Mouse (Mus musculus) heart, embryonic 13.5 days (tissue): ENCODE data around the gene Kif14. TPM values are rescaled to one million over a fixed set of nuclear protein-coding genes. Genes with fewer than 3 reads are reported as not detected.

Source experiments
- ATAC-seq: fragments of 200-750 bp; cut with Nextera tagmentation; 2 replicates; pipeline ENCODE4 v1.8.0; 2017; ENCODE audit warnings: moderate TSS enrichment; ENCODE audit not compliant: insufficient number of reproducible peaks, low FRiP score, low TSS enrichment; ENCODE audit errors: extremely low read depth
- H3K27ac ChIP-seq: fragments of 300-500 bp; sonication (generic); replicated peaks from 2 replicates; pipeline ENCODE4 v1.5.1; 2015; ENCODE audit warnings: moderate library complexity, mild to moderate bottlenecking, inconsistent platforms
- H3K27me3 ChIP-seq: fragments of 300-500 bp; sonication (generic); replicated peaks from 2 replicates; pipeline ENCODE4 v1.6.1; 2015; ENCODE audit warnings: mild to moderate bottlenecking, inconsistent platforms
- H3K36me3 ChIP-seq: fragments of 300-500 bp; sonication (generic); 2 replicates; pipeline ENCODE4 v1.6.1; 2015; ENCODE audit warnings: mild to moderate bottlenecking, inconsistent platforms
- H3K4me1 ChIP-seq: fragments of 300-500 bp; sonication (generic); 2 replicates; pipeline ENCODE4 v1.6.1; 2015; ENCODE audit warnings: inconsistent platforms
- H3K4me2 ChIP-seq: fragments of 300-500 bp; sonication (generic); 2 replicates; pipeline ENCODE4 v1.6.1; 2015; ENCODE audit warnings: inconsistent platforms, mild to moderate bottlenecking, moderate library complexity
- H3K4me3 ChIP-seq: fragments of 300-500 bp; sonication (generic); 2 replicates; pipeline ENCODE4 v1.5.1; 2015; ENCODE audit warnings: moderate library complexity, mild to moderate bottlenecking, inconsistent platforms
- H3K9ac ChIP-seq: fragments of 300-500 bp; sonication (generic); 2 replicates; pipeline ENCODE4 v1.6.1; 2015; ENCODE audit warnings: inconsistent platforms, mild to moderate bottlenecking, moderate library complexity
- H3K9me3 ChIP-seq: fragments of 300-500 bp; sonication (generic); 2 replicates; pipeline ENCODE4 v1.6.1; 2016; ENCODE audit warnings: inconsistent platforms
- WGBS: fragments of 180-500 bp; shearing (Covaris S2); methylation state at CpG from one replicate; pipeline ENCODE4 v1.1.7; 2015; ENCODE audit warnings: mixed read lengths; 5-methylcytosine and 5-hydroxymethylcytosine counted together
- polyA plus RNA-seq: library from polyadenylated mRNA; unstranded; fragments of >200 nt; fragmentation: Nextera tagmentation; extraction: Ambion mirVana; gene quantifications from 2 replicates; pipeline ENCODE4 v1.2.1, GENCODE M21; 2015

Kif14 gene
- polyA plus RNA-seq, 1 experiment from 2014 or later: 5.0 TPM

DNA sequence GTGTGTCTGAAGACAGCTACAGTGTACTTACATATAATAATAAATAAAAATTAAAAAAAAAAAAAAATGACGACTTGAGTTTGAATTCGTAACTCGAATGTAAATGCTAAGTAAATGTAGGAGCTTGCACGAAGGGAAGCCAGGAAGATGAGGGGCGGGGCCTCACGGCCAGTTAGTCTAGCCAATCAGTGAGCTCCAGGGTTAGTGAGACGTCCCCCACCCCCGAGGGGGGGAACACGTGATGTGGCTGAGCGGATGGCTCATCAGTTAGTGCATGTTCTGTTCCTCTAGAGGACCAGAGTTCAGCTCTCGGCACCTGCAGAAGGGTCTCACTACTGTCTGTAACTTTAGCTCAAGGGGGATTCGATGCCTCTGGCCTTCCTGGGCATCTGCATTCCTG is 91.3 kb downstream of the Kif14 start:
- no peaks in the 10 kb centered on the region for H3K9me3 ChIP-seq
- no peak overlapping the region for H3K4me3 ChIP-seq
- H3K4me1 ChIP-seq: peaks cover 27% of the 10 kb centered on the region
- no peak overlapping the region for H3K27ac ChIP-seq
- no peak overlapping the region for H3K4me2 ChIP-seq
- no peak for ATAC-seq
- 89% methylated on average over 12 of the region's 12 CpGs for WGBS
- H3K36me3 ChIP-seq: no peaks in the 10 kb centered on the region
- H3K9ac ChIP-seq: no peak overlapping the region
- H3K27me3 ChIP-seq: no peaks in the 10 kb centered on the region

- no peak overlapping the region for H3K4me2 ChIP-seq
- 70% methylated on average over 5 of the region's 5 CpGs for WGBS
- H3K9me3 ChIP-seq: no peaks in the 10 kb centered on the region
- peaks cover 38% of the 10 kb centered on the region for H3K4me1 ChIP-seq
- no peak overlapping the region for H3K27ac ChIP-seq
- H3K36me3 ChIP-seq: no peaks in the 10 kb centered on the region
- no peaks in the 10 kb centered on the region for H3K27me3 ChIP-seq
- ATAC-seq: no peak
- no peak overlapping the region for H3K9ac ChIP-seq
- H3K4me3 ChIP-seq: no peak overlapping the region
Measured at GRCm38 (mm10) chr1:136558762-136559161, 92.6 kb downstream of the Kif14 start.

DNA sequence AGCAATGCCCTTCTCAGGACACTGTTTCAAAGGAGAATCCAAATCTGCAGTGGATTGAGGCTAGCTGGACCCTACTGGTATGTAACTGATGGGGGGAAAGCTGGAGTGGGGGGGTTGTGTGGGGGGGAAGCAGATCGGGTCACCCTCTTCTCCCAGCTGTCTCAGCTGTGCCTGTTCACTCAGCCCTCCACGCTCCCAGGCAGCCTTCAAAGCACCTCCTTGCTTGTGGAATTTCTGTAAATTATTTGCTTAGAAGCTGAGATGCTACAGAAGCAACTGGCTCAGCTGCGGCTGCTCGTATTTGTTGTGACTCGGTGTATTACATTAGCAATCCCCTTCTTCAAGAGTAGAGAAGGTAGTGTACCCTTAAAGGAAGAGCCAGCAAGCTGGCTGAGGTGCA is 93.1 kb downstream of the Kif14 start:
- no peaks in the 10 kb centered on the region for H3K36me3 ChIP-seq

DNA sequence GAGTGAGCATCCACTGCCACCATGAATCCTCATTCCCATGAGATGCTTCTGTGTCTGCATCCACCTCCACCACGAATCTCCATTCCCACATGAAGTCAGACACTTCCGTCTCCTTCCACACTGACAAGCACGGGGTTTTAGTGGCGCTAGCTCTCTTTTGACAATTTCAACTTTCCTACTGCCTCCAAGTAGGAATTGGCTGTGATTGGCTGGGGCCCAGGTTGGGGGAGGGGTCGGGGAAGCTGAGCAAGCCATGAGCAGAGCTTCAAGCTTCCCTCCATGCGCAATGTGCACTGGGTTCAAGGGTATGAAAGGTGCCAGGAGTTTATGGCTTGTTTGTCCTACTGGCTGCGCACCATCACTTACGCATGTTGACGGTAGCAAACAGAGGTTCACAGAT is 93.6 kb downstream of the Kif14 start:
- no peak overlapping the region for H3K9ac ChIP-seq
- H3K27me3 ChIP-seq: no peaks in the 10 kb centered on the region
- 74% methylated on average over 9 of the region's 9 CpGs for WGBS
- no peaks in the 10 kb centered on the region for H3K9me3 ChIP-seq
- H3K4me3 ChIP-seq: no peak overlapping the region
- H3K36me3 ChIP-seq: no peaks in the 10 kb centered on the region
- ATAC-seq: no peak
- no peak overlapping the region for H3K4me2 ChIP-seq
- no peak overlapping the region for H3K27ac ChIP-seq
- H3K4me1 ChIP-seq: peaks cover 38% of the 10 kb centered on the region

More for the DNA sequence above, 93.1 kb downstream of the Kif14 start:
- ATAC-seq: no peak
- 54% methylated on average over 5 of the region's 5 CpGs for WGBS
- Histone ChIP-seq H3K4me3 (no peak overlapping the region), H3K27me3 (no peaks in the 10 kb centered on the region), H3K9me3 (no peaks in the 10 kb centered on the region), H3K9ac (no peak overlapping the region), H3K4me2 (no peak overlapping the region), H3K27ac (no peak overlapping the region), H3K4me1 (peaks cover 38% of the 10 kb centered on the region)

DNA sequence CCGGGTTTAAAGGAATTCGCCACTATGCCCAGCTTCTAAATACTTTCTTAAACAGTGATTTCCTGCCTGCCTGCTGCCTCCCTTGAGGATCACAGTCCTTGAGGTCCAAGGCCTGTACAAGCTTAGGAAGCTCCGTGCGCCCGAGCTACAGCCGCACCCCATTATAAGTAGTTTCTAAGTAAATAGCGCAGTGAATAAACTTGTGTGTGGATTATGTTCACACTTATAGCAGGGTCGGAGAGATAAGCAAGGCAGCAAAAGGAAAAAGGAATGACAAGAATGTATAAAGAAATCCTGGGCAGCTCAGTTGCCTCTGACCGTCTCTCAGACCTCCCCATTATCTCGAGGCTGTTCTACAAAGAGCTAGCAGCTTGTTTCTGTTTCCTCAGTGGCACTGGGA is 95.7 kb downstream of the Kif14 start:
- Histone ChIP-seq H3K4me2 (peak overlapping the region; percentile 56), H3K36me3 (no peaks in the 10 kb centered on the region), H3K27me3 (no peaks in the 10 kb centered on the region), H3K9me3 (no peaks in the 10 kb centered on the region), H3K27ac (peak overlapping the region; percentile 66), H3K4me1 (peaks cover 28% of the 10 kb centered on the region), H3K4me3 (peak overlapping the region; percentile 26), H3K9ac (peak overlapping the region; percentile 6; the same call in 1 of the 2 replicates)
- ATAC-seq: no peak
- WGBS: 10% methylated on average over 10 of the region's 10 CpGs

GRCm38 (mm10) chr1:136563149-136563548 is 97.0 kb downstream of the Kif14 start:
- no peak for ATAC-seq

GRCm38 (mm10) chr1:136564963-136565362 is 98.8 kb downstream of the Kif14 start:
- no peaks in the 10 kb centered on the region for H3K9me3 ChIP-seq
- WGBS: 62% methylated on average over 4 of the region's 4 CpGs
- H3K36me3 ChIP-seq: no peaks in the 10 kb centered on the region

More at GRCm38 (mm10) chr1:136563149-136563548, 97.0 kb downstream of the Kif14 start:
- 0 out of 2 replicates have a peak overlapping the region, but pooled peaks have one; percentile 4 for H3K4me2 ChIP-seq
- H3K27me3 ChIP-seq: no peaks in the 10 kb centered on the region
- H3K9me3 ChIP-seq: no peaks in the 10 kb centered on the region
- peaks cover 28% of the 10 kb centered on the region for H3K4me1 ChIP-seq
- H3K27ac ChIP-seq: no peak overlapping the region
- no peaks in the 10 kb centered on the region for H3K36me3 ChIP-seq
- no peak overlapping the region for H3K4me3 ChIP-seq
- WGBS: 34% methylated on average over 11 of the region's 11 CpGs
- no peak overlapping the region for H3K9ac ChIP-seq

DNA sequence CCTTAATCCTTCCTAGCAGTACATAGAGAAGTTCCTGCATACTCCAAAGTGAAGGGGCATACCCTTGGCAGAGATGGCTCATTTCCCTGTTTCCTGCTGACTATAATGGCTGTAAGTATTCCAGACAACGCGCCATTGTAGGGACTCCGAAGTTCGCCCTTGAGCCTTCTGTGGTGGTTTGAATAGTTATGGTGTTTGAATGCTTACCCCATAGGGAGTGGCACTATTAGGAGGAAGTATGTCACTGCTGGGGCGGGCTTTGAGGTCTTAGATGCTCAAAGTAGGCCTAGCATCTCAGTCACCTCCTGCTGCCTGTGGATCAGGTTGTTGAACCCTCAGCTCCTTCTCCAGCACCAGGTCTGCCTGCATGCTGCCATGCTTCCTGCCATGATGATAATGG is 100.2 kb downstream of the Kif14 start:
- peaks cover 32% of the 10 kb centered on the region for H3K4me1 ChIP-seq
- H3K36me3 ChIP-seq: no peaks in the 10 kb centered on the region
- H3K27me3 ChIP-seq: 0 out of 2 replicates have a peak, but pooled peaks cover 3% of the 10 kb centered on the region
- ATAC-seq: no peak
- H3K27ac ChIP-seq: no peak overlapping the region
- WGBS: 88% methylated on average over 5 of the region's 5 CpGs
- H3K9ac ChIP-seq: no peak overlapping the region
- H3K9me3 ChIP-seq: no peaks in the 10 kb centered on the region
- no peak overlapping the region for H3K4me2 ChIP-seq
- no peak overlapping the region for H3K4me3 ChIP-seq

More at GRCm38 (mm10) chr1:136564963-136565362, 98.8 kb downstream of the Kif14 start:
- H3K27me3 ChIP-seq: 0 out of 2 replicates have a peak, but pooled peaks cover 3% of the 10 kb centered on the region
- no peak overlapping the region for H3K27ac ChIP-seq
- no peak for ATAC-seq
- peaks cover 28% of the 10 kb centered on the region for H3K4me1 ChIP-seq
- no peak overlapping the region for H3K4me2 ChIP-seq
- no peak overlapping the region for H3K9ac ChIP-seq
- no peak overlapping the region for H3K4me3 ChIP-seq

DNA sequence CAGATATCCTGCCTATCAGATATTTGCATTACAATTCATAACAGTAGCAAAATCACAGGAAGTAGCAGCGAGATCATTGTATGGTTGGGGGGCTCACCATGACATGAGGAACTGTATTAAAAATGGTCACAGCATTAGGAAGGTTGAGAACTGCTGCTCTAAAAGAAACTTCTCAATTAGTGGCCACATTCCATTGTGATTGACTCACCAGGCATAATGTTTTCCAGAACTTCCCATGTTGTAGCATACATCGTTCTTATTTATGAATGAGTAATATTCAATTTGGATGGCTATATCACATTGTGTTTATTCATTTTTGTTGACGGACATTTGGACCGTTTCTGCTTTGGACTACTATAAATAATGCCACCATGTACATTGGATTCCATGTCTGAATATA is 101.5 kb downstream of the Kif14 start:
- 85% methylated on average over 4 of the region's 4 CpGs for WGBS
- Histone ChIP-seq H3K4me2 (no peak overlapping the region), H3K27ac (no peak overlapping the region), H3K9ac (no peak overlapping the region), H3K4me1 (peaks cover 20% of the 10 kb centered on the region), H3K4me3 (no peak overlapping the region), H3K9me3 (no peaks in the 10 kb centered on the region), H3K36me3 (no peaks in the 10 kb centered on the region), H3K27me3 (0 out of 2 replicates have a peak, but pooled peaks cover 3% of the 10 kb centered on the region)
- no peak for ATAC-seq

GRCm38 (mm10) chr1:136568738-136569194 is 102.6 kb downstream of the Kif14 start:
- Histone ChIP-seq H3K4me2 (no peak overlapping the region), H3K9me3 (no peaks in the 10 kb centered on the region), H3K4me3 (no peak overlapping the region), H3K36me3 (no peaks in the 10 kb centered on the region), H3K27me3 (0 out of 2 replicates have a peak, but pooled peaks cover 3% of the 10 kb centered on the region), H3K9ac (no peak overlapping the region), H3K4me1 (peaks cover 11% of the 10 kb centered on the region), H3K27ac (no peak overlapping the region)
- WGBS: 88% methylated on average over 11 of the region's 11 CpGs
- ATAC-seq: no peak

GRCm38 (mm10) chr1:136569206-136569605 is 103.1 kb downstream of the Kif14 start:
- WGBS: 76% methylated on average over 8 of the region's 8 CpGs
- H3K36me3 ChIP-seq: no peaks in the 10 kb centered on the region
- H3K4me1 ChIP-seq: peaks cover 11% of the 10 kb centered on the region
- no peak overlapping the region for H3K9ac ChIP-seq
- no peak for ATAC-seq
- no peak overlapping the region for H3K4me3 ChIP-seq
- H3K4me2 ChIP-seq: no peak overlapping the region
- no peaks in the 10 kb centered on the region for H3K9me3 ChIP-seq
- H3K27me3 ChIP-seq: 0 out of 2 replicates have a peak, but pooled peaks cover 3% of the 10 kb centered on the region
- H3K27ac ChIP-seq: no peak overlapping the region

- Histone ChIP-seq H3K4me1 (peaks cover 11% of the 10 kb centered on the region), H3K36me3 (no peaks in the 10 kb centered on the region), H3K4me3 (peak overlapping the region; percentile 39), H3K27ac (no peak overlapping the region), H3K9ac (peak overlapping the region; percentile 67), H3K9me3 (no peaks in the 10 kb centered on the region), H3K4me2 (peak overlapping the region; percentile 65), H3K27me3 (0 out of 2 replicates have a peak, but pooled peaks cover 3% of the 10 kb centered on the region)
- 39% methylated on average over 20 of the region's 20 CpGs for WGBS
- no peak for ATAC-seq
Measured at GRCm38 (mm10) chr1:136569626-136570297, 103.6 kb downstream of the Kif14 start.
